Mouse (Mus musculus) heart, adult 2 months (tissue): ENCODE data around the gene Gast.
A peak's percentile ranks its signal among the peaks of the same experiment; 100 is the strongest.

Experiments used
- EP300 ChIP-seq: fragments of 200-500 bp; IDR thresholded peaks from 2 replicates; pipeline ENCODE4 v1.6.1; 2011; ENCODE audit warnings: low read depth, low read length, control low read depth; ENCODE audit not compliant: insufficient read depth
- POLR2A ChIP-seq: fragments of 200-500 bp; IDR thresholded peaks from 2 replicates; pipeline ENCODE4 v1.6.1; 2011; ENCODE audit warnings: mild to moderate bottlenecking, low read depth, low read length, control low read depth; ENCODE audit not compliant: insufficient read depth

GRCm38 (mm10) chr11:100378446-100378845 is 44.2 kb downstream of the Gast start:
- no peak for TF ChIP-seq POLR2A
- 0 out of 2 replicates have a peak, but pooled peaks have one; percentile 9 for TF ChIP-seq EP300
